Mouse (Mus musculus): ENCODE results near the gene Lsm14a.
"Not testable (repeated sequence)": the region's sequence is repeated elsewhere in the genome, so short reads cannot be mapped to it uniquely, and the experiment has no call there.

The Lsm14a gene

GRCm38 (mm10) chr7:34373906-34374305, 19.2 kb downstream of the Lsm14a start:
- DNase-seq (ENCODE audit: low read depth, low spot score): no peak

GRCm38 (mm10) chr7:34355629-34356028, 37.5 kb downstream of the Lsm14a start:
- DNase-seq (ENCODE audit: low read depth, low spot score): peak; percentile 34

- DNase-seq (ENCODE audit: low read depth, low spot score): no peak
Observed at GRCm38 (mm10) chr7:34351997-34352396, 41.1 kb downstream of the Lsm14a start.

GRCm38 (mm10) chr7:34350166-34350565, 42.9 kb downstream of the Lsm14a start:
- no peak for DNase-seq (ENCODE audit: low read depth, low spot score)

- DNase-seq (ENCODE audit: low read depth, low spot score): no peak
Observed at GRCm38 (mm10) chr7:34348011-34348410, 45.1 kb downstream of the Lsm14a start.

- DNase-seq (ENCODE audit: low read depth, low spot score): no peak
Observed at GRCm38 (mm10) chr7:34347041-34347440, 46.1 kb downstream of the Lsm14a start.

GRCm38 (mm10) chr7:34346505-34346904, 46.6 kb downstream of the Lsm14a start:
- DNase-seq (ENCODE audit: low read depth, low spot score): no peak

- DNase-seq (ENCODE audit: low read depth, low spot score): no peak
Observed at GRCm38 (mm10) chr7:34342040-34342793, 50.9 kb downstream of the Lsm14a start.

- no peak for DNase-seq (ENCODE audit: low read depth, low spot score)
Observed at GRCm38 (mm10) chr7:34340841-34341240, 52.3 kb downstream of the Lsm14a start.

GRCm38 (mm10) chr7:34339164-34339489, 54.0 kb downstream of the Lsm14a start:
- no peak for DNase-seq (ENCODE audit: low read depth, low spot score)

GRCm38 (mm10) chr7:34338445-34339163, 54.5 kb downstream of the Lsm14a start:
- no peak for DNase-seq (ENCODE audit: low read depth, low spot score)

GRCm38 (mm10) chr7:34337268-34337667, 55.8 kb downstream of the Lsm14a start:
- no peak for DNase-seq (ENCODE audit: low read depth, low spot score)

- DNase-seq (ENCODE audit: low read depth, low spot score): not testable (repeated sequence)
Observed at GRCm38 (mm10) chr7:34336545-34336944, 56.6 kb downstream of the Lsm14a start.

- DNase-seq (ENCODE audit: low read depth, low spot score): no peak
Observed at GRCm38 (mm10) chr7:34327493-34327892, 65.6 kb downstream of the Lsm14a start.

GRCm38 (mm10) chr7:34324857-34325256, 68.3 kb downstream of the Lsm14a start:
- no peak for DNase-seq (ENCODE audit: low read depth, low spot score)

GRCm38 (mm10) chr7:34324005-34324404, 69.1 kb downstream of the Lsm14a start:
- DNase-seq (ENCODE audit: low read depth, low spot score): no peak

- DNase-seq (ENCODE audit: low read depth, low spot score): no peak
Observed at GRCm38 (mm10) chr7:34323351-34323750, 69.8 kb downstream of the Lsm14a start.

GRCm38 (mm10) chr7:34321958-34322357, 71.2 kb downstream of the Lsm14a start:
- DNase-seq (ENCODE audit: low read depth, low spot score): no peak

- no peak for DNase-seq (ENCODE audit: low read depth, low spot score)
Observed at GRCm38 (mm10) chr7:34321119-34321518, 72.0 kb downstream of the Lsm14a start.

- no peak for DNase-seq (ENCODE audit: low read depth, low spot score)
Observed at GRCm38 (mm10) chr7:34319957-34320356, 73.2 kb downstream of the Lsm14a start.

- no peak for DNase-seq (ENCODE audit: low read depth, low spot score)
Observed at GRCm38 (mm10) chr7:34319123-34319522, 74.0 kb downstream of the Lsm14a start.

- DNase-seq (ENCODE audit: low read depth, low spot score): no peak
Observed at GRCm38 (mm10) chr7:34317901-34318476, 75.1 kb downstream of the Lsm14a start.

- DNase-seq (ENCODE audit: low read depth, low spot score): peak; percentile 71
Observed at GRCm38 (mm10) chr7:34313443-34313875, 79.7 kb downstream of the Lsm14a start, which contains the start of gene 4931406P16Rik. Gene 4931406P16Rik, minus strand, starts transcription at chr7:34313551.

Data from retina, postnatal 7 days (tissue).